Mouse (Mus musculus) thymus, postnatal 14 days (tissue): ENCODE results near the gene Clta.

ENCODE experiments used
- DNase-seq: peaks from one replicate; pipeline ENCODE4 v3.0.0; 2021

The Clta gene

DNA sequence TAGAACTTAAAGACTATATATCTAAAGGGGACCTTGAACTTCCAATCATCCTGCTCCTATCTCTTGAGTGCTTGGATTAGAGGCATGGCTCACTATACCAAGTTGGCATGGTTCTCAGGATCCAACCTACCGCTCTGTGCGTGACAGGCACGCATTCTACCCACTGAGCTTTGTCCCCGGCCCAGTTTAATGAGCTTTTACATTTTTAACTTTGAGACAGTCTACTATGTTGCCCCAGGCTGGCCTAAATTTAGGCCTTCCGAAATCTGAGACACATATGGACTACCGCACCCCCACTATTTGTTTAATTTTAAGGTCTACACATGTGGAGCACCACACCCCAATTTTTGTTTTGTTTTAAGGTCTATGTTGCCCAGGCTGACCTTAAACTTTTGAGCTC is 23.4 kb upstream of the Clta start:
- no peak for DNase-seq

GRCm38 (mm10) chr4:43981251-43981650 is 23.0 kb upstream of the Clta start:
- no peak for DNase-seq

DNA sequence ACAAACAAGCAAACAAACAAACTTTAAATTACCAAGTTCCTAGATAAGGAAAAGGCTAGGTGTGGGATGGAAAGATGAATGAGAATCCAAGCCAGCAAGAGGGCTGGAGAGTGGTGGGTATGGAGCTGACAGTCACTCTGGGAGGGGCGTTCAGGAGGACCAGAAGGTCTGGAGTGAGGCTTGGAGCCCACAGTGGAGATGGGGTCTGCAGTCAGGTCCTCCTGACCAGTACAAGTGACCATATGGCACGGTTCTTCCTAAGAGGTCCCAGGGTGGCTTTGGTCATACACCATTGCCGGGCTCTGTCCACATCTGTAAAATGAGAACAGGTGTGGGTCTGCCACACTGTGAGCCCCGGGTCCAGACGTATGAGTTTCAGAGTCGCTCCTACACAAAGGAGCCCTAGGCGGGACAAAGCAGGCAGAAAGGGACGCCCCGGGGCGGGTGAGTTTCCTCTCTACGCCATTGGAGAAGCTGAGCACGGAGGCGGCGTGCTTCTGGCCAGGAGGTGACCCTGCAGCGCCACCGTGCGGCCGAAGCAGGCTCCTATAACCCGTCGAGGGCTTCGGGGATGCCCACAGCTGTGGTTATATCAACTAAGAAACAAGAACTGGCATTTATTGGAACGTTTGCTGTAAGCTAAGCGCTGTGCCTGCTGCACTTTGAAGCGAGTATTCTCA is 22.1 kb upstream of the Clta start:
- peak; percentile 97 for DNase-seq

DNA sequence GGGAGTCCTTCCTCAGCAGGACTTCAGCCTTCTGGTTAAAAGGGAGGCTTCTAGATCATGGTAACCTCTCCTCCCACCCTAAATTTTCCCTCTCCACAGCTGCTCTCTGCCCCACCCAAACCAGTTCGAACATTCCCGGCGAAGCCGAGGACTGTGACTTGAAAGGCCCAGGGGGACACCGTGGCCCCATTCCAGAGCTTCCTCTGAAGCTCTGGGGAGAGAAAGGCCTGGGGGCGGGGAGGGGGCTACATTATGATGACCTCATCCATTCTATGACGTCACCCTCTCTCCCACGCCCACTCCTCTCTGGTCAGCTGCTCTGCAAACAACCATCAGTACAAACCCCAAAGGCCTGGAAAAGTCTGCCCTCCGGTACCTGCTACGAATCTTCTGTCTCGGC is 21.1 kb upstream of the Clta start, which contains the start of gene Ccin:
Gene Ccin (plus strand): TSS at position 303 of the 400 bp plus-strand sequence.
- no peak for DNase-seq

DNA sequence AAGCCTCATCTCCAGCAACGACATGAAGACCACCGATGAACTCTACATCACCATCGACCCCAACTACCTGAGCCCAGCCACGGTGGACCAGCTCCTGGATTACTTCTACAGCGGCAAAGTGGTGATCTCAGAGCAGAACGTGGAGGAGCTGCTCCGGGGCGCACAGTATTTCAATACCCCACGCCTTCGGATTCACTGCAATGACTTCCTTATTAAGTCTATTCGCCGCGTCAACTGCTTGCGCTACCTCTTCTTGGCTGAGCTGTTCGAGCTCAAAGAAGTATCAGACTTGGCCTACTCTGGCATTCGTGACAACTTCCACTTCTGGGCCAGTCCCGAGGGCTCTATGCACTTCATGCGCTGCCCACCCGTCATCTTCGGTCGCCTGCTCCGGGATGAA is 20.5 kb upstream of the Clta start:
- no peak for DNase-seq

- no peak for DNase-seq
These were observed 19.9 kb upstream of the Clta start for GRCm38 (mm10) chr4:43984326-43984725.

DNA sequence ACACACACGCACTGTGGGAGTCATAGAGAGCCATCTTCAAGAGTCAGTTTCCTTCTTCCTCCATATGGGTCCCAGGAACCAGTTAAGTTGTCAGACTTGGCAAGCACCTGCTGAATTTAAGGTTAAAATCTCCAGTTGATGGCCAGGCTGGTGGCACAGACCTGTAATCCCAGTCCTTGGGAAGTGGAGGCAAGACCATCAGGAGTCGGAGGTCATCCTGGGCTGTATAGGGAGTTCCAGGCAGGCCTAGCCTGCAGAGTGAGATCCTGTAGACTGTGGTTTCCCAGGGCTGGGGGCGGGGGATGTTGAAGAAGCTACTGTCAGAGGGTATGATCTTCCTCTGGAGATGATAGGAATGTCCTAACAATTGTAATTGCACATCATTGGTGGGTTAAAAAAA is 15.3 kb upstream of the Clta start:
- DNase-seq = no peak

DNA sequence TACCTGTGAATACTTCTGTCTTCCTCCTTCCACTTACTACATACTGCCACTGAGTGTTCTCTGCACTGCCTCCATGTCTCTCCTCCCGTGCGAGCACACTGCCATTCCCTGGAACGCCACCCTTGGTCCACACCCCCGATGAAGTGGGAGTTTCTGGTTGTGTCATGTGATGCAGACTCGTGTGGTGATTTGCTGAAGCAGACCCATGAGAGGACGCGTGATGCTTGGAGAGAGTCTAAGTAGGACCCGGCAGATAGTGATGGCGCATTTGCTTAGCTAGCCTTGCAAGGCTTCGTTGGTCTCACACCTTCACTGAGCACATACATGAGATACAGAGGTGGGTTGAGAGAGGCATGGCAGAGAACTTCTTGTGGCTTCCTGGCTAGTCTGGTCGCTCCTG is 11.2 kb upstream of the Clta start:
- no peak for DNase-seq

GRCm38 (mm10) chr4:43994342-43994741 is 9.9 kb upstream of the Clta start:
- peak; percentile 1 for DNase-seq

GRCm38 (mm10) chr4:44003622-44004021 is 630 bp upstream of the Clta start:
- DNase-seq = no peak

- no peak for DNase-seq
These were observed 564 bp downstream of the Clta start for GRCm38 (mm10) chr4:44004623-44005409.

GRCm38 (mm10) chr4:44010176-44010575 is 5.9 kb downstream of the Clta start:
- DNase-seq = no peak

- DNase-seq = no peak
These were observed 6.6 kb downstream of the Clta start for GRCm38 (mm10) chr4:44010893-44011292.

DNA sequence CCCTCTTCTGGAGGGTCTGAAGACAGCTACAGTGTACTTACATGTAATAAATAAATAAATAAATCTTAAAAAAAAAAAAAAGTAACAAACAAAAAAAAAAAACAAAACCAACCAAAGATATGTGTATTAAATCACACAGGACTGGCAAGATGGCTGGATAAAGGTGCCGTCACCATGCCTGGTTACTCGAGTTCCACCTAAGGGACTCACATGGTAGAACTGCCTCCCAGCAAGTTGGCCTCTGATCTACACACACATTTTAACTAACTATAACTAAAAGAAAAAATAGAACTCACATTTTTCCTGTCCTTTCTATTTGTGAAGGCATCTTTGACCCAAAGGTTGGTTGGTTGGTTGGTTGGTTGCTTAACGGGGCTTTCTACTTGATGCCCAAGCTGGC is 7.5 kb downstream of the Clta start:
- DNase-seq = no peak

DNA sequence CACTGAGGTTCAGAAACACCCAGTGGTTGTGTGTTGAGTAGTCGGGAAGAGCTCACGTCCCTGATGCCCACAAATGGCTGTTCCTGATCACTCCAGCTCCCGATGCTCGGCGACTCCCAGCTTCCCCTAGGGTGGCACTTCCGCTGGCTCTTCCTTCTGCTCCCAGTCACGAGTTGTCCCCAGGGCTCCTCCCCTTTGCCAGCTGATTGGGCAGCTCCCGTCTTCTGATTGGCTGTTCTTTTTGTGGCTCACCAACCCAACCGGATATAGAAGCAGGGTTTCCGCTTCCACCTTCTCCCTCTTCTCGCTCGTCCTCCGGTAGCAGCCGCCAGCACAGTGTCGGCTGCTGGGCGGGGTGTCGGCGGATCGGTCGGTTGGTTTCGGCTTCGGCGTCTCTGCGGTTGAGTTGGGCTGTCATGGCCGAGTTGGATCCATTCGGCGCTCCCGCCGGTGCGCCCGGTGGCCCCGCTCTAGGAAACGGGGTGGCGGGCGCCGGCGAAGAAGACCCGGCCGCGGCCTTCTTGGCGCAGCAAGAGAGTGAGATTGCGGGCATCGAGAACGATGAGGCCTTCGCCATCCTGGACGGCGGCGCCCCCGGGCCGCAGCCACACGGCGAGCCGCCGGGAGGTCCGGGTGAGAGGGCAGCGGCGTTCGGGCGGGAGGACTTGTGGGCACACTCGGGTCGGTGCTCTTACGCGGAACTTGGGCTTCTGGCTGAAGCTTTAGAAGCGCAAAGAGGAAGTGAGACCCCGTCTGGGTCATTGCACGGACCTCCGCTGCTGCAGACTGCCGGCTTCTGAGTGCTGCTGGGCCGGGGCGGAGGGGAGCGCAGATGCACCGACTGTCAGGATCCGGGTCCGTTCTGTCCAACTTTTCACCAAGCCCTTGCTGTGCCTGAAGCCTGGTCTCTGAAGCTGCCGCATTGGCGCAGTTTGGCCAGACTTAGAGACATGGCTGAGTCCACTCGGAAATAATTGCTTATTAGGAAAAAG is 8.4 kb downstream of the Clta start:
- DNase-seq = peak; percentile 90

DNA sequence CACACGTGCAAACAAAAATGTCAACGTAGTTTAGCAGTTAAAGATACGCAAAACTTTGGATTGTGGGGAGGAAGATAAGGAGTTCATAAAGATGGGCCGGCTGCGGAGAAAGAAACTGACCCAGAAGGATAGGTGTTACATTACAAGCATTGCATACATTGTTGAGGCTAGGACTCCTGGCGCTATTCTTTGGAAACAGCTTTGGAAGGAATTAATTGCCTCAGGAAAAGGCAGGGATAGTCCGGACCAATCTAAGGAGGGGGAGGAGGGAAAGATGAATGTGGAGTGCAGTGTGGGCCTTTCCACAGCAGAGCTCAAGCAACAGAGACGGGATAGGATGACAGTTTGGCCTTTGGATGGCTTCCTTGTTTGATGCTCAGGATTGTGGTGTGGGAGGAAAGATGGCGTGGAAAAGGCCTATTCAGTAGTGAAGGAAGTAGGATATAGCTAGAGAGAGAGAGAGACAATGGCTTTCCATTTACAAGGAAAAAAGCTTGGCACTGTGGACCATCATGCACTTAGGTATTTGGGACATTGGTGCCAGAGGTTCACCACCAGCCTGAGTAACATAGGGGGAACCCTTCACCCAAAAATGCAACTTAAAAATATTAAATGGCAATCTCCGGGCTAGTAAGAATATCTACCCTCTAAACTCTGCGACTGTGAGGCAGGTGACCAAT is 9.3 kb downstream of the Clta start:
- no peak for DNase-seq

GRCm38 (mm10) chr4:44016071-44016470 is 11.8 kb downstream of the Clta start:
- DNase-seq = no peak

GRCm38 (mm10) chr4:44016791-44017190 is 12.5 kb downstream of the Clta start:
- no peak for DNase-seq

DNA sequence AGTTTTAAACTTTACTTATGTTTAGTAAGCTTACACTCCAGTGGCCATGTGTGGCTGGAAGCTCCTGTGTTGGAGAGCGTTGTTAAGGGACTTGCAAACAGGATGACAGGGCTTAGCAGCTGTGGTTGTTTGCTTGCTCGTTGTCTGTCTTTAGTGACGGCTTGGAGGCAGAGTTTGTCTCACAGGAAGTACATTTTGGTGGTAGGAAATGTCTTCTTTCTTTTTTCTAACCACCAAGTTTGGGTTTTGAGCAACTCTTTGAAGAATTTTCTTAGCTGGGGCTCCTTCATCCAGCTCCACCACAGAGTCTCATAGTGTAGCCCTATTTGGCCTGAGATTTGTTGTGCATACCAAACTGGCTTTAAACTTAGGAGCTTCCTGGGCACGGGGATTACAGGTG is 18.1 kb downstream of the Clta start:
- peak; percentile 45 for DNase-seq

GRCm38 (mm10) chr4:44022766-44023165 is 18.5 kb downstream of the Clta start:
- DNase-seq = peak; percentile 24

GRCm38 (mm10) chr4:44023681-44024080 is 19.4 kb downstream of the Clta start:
- no peak for DNase-seq

DNA sequence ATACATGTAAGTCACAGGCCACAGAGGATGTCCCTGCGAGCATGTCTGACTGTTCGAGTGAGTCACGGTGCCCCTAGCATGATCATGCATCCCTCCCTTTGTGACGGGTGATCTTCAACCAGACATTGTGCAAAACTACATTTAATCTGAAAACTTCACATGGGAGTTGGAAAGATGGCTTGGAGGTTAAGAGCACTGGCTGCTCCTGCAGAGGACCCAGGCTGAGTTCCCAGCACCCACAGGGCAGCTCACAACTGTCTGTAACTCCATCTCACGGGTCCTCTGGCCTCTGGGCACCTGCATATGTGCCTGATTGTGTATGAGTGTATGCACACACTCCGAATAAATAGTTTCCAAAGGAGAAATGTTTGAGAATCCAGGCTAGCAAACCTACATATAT is 20.0 kb downstream of the Clta start:
- no peak for DNase-seq

DNA sequence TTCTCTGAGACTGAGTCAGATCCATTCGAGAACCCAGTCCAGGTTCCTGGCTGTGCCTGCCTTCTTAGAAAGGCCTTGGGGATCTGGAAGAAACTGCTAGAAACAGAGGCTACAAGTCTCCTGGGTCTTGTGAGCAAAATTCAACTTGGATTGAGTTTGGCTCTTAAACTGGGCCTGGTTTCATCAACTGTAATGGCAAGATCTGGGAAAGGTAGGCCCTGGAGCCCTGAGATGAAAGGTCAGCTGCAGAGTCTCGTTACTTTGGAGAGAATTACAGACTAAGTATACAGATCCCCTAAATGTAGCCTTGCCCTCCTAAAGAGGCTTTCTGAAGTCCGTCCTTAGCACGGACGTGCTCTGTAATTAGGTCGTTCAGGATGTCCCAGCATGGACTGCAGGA is 21.3 kb downstream of the Clta start:
- no peak for DNase-seq
